Mouse (Mus musculus) thymus, adult 2 months (tissue): ENCODE data around the gene Wwox.

ENCODE experiments used
- CTCF ChIP-seq: fragments of 200-500 bp; IDR thresholded peaks from 2 replicates; pipeline ENCODE4 v1.5.1; 2012; ENCODE audit warnings: mild to moderate bottlenecking, control low read depth, low read length, moderate library complexity, borderline replicate concordance; ENCODE audit not compliant: control insufficient read depth, poor library complexity, insufficient read depth; ENCODE audit errors: extremely low read depth
- POLR2A ChIP-seq: fragments of 200-500 bp; IDR thresholded peaks from 2 replicates; pipeline ENCODE4 v1.6.1; 2012; ENCODE audit warnings: mild to moderate bottlenecking, low read length, control low read depth, moderate library complexity; ENCODE audit not compliant: control insufficient read depth, poor library complexity, insufficient read depth; ENCODE audit errors: extremely low read depth

- no peak for TF ChIP-seq CTCF
- TF ChIP-seq POLR2A, result no peak
Measured at GRCm38 (mm10) chr8:114418486-114418885, 21.0 kb upstream of the Wwox start.
